Mouse (Mus musculus) embryonic facial prominence, embryonic 15.5 days (tissue): ENCODE data around the gene Pik3r5. TPM values are rescaled to one million over a fixed set of nuclear protein-coding genes. Genes with fewer than 3 reads are reported as not detected.

ENCODE experiments used
- ATAC-seq: fragments of 200-750 bp; cut with Nextera tagmentation; 2 replicates; pipeline ENCODE4 v1.8.0; 2017; ENCODE audit warnings: low read depth, moderate TSS enrichment; ENCODE audit not compliant: insufficient number of reproducible peaks, low FRiP score, low TSS enrichment
- H3K27ac ChIP-seq: fragments of 300-500 bp; sonication (generic); replicated peaks from 2 replicates; pipeline ENCODE4 v1.5.1; 2015; ENCODE audit warnings: mild to moderate bottlenecking, inconsistent platforms
- H3K27me3 ChIP-seq: fragments of 300-500 bp; sonication (generic); 2 replicates; pipeline ENCODE4 v1.6.1; 2015; ENCODE audit warnings: inconsistent platforms
- H3K36me3 ChIP-seq: fragments of 300-500 bp; sonication (generic); 2 replicates; pipeline ENCODE4 v1.6.1; 2015; ENCODE audit warnings: mild to moderate bottlenecking, inconsistent platforms
- H3K4me1 ChIP-seq: fragments of 300-500 bp; sonication (generic); 2 replicates; pipeline ENCODE4 v1.6.1; 2015; ENCODE audit warnings: inconsistent platforms
- H3K4me2 ChIP-seq: fragments of 300-500 bp; sonication (generic); replicated peaks from 2 replicates; pipeline ENCODE4 v1.6.1; 2015; ENCODE audit warnings: mild to moderate bottlenecking, inconsistent platforms
- H3K4me3 ChIP-seq: fragments of 300-500 bp; sonication (generic); replicated peaks from 2 replicates; pipeline ENCODE4 v1.5.1; 2015; ENCODE audit warnings: mild to moderate bottlenecking, inconsistent platforms
- H3K9ac ChIP-seq: fragments of 300-500 bp; sonication (generic); 2 replicates; pipeline ENCODE4 v1.6.1; 2015; ENCODE audit warnings: inconsistent platforms
- H3K9me3 ChIP-seq: fragments of 300-500 bp; sonication (generic); replicated peaks from 2 replicates; pipeline ENCODE4 v1.6.1; 2016; ENCODE audit warnings: inconsistent platforms
- WGBS: fragments of 180-500 bp; shearing (Covaris S2); methylation state at CpG from one replicate; pipeline ENCODE4 v1.1.7; 2015; 5-methylcytosine and 5-hydroxymethylcytosine counted together
- polyA plus RNA-seq: library from polyadenylated mRNA; unstranded; fragments of >200 nt; fragmentation: Nextera tagmentation; extraction: Ambion mirVana; gene quantifications from 2 replicates; pipeline ENCODE4 v1.2.1, GENCODE M21; 2015

Pik3r5 gene
- polyA plus RNA-seq, 1 experiment from 2014 or later, result 1.0 TPM

- no peak overlapping the region for H3K4me2 ChIP-seq
- no peak overlapping the region for H3K27ac ChIP-seq
- 91% methylated on average over 2 of the region's 2 CpGs for WGBS
- H3K9me3 ChIP-seq, result no peaks in the 10 kb centered on the region
- no peak for ATAC-seq
- no peak overlapping the region for H3K9ac ChIP-seq
- peaks cover 20% of the 10 kb centered on the region for H3K4me1 ChIP-seq
- H3K4me3 ChIP-seq, result no peak overlapping the region
- peaks cover 9% of the 10 kb centered on the region for H3K27me3 ChIP-seq
- no peaks in the 10 kb centered on the region for H3K36me3 ChIP-seq
Observed at GRCm38 (mm10) chr11:68434697-68435096, 2.8 kb downstream of the Pik3r5 start.

DNA sequence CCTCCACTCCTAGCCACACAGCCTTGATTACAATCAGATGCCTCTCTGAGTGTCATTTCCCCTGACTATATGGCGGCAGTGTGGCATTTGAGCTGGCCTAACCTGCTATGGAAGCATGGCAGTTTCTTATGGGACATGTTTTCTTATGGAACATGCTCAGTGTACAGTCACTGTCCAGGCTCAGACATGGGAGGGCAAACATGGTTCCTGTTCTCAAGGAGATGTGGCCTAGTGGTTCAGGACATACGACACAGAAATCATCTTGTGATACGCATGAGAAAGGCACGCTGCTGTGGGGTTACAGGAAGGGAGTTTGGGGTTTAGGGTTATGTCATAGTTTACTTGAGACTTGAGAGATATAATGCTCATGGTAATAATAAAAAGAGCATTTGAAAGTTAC lies 3.7 kb downstream of the Pik3r5 start:
- Histone ChIP-seq H3K9me3 (no peaks in the 10 kb centered on the region), H3K4me2 (no peak overlapping the region), H3K27ac (no peak overlapping the region), H3K4me3 (no peak overlapping the region), H3K36me3 (no peaks in the 10 kb centered on the region), H3K9ac (no peak overlapping the region), H3K4me1 (peaks cover 20% of the 10 kb centered on the region), H3K27me3 (peaks cover 7% of the 10 kb centered on the region)
- 85% methylated on average over 4 of the region's 4 CpGs for WGBS
- no peak for ATAC-seq

GRCm38 (mm10) chr11:68436376-68436775 lies 4.5 kb downstream of the Pik3r5 start:
- Histone ChIP-seq H3K4me2 (no peak overlapping the region), H3K27ac (no peak overlapping the region), H3K9ac (no peak overlapping the region), H3K9me3 (no peaks in the 10 kb centered on the region), H3K4me1 (peaks cover 12% of the 10 kb centered on the region), H3K4me3 (no peak overlapping the region), H3K36me3 (no peaks in the 10 kb centered on the region), H3K27me3 (peaks cover 4% of the 10 kb centered on the region)
- 83% methylated on average over 5 of the region's 5 CpGs for WGBS
- no peak for ATAC-seq

- Histone ChIP-seq H3K36me3 (no peaks in the 10 kb centered on the region), H3K9me3 (no peaks in the 10 kb centered on the region), H3K27me3 (no peaks in the 10 kb centered on the region), H3K27ac (no peak overlapping the region), H3K4me2 (no peak overlapping the region), H3K4me3 (no peak overlapping the region), H3K9ac (no peak overlapping the region), H3K4me1 (no peaks in the 10 kb centered on the region)
- ATAC-seq, result no peak
- 75% methylated on average over 9 of the region's 9 CpGs for WGBS
Observed at GRCm38 (mm10) chr11:68440100-68440499, 8.2 kb downstream of the Pik3r5 start.

GRCm38 (mm10) chr11:68440965-68441364 lies 9.0 kb downstream of the Pik3r5 start:
- H3K27me3 ChIP-seq, result no peaks in the 10 kb centered on the region
- WGBS, result 50% methylated on average over 5 of the region's 5 CpGs
- H3K4me1 ChIP-seq, result no peaks in the 10 kb centered on the region
- no peak for ATAC-seq
- no peak overlapping the region for H3K4me3 ChIP-seq
- H3K4me2 ChIP-seq, result no peak overlapping the region
- H3K9me3 ChIP-seq, result no peaks in the 10 kb centered on the region
- H3K9ac ChIP-seq, result no peak overlapping the region
- no peaks in the 10 kb centered on the region for H3K36me3 ChIP-seq
- H3K27ac ChIP-seq, result no peak overlapping the region

DNA sequence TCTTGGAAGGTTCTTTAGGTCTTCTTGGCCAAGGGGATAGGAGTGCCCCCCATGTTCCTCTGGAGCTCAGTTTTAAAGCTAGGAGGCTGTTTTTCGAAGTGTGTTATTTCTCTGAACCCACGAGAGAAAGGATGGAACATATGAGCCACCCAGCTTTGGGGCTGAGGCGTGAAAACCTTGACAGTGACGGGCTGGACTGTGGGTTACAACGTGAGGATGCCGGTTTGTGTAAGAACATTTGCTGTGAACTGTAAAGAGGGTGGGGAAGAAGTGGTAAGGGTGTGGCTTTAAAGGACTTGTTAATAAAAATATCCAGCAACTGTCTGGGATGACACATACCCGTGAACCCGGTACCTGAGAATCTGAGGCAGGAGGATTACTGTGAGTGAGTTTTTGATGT lies 10.4 kb downstream of the Pik3r5 start:
- H3K27ac ChIP-seq, result no peak overlapping the region
- no peak overlapping the region for H3K4me3 ChIP-seq
- H3K4me1 ChIP-seq, result no peaks in the 10 kb centered on the region
- H3K9ac ChIP-seq, result no peak overlapping the region
- H3K4me2 ChIP-seq, result no peak overlapping the region
- WGBS, result 75% methylated on average over 8 of the region's 8 CpGs
- H3K27me3 ChIP-seq, result no peaks in the 10 kb centered on the region
- no peaks in the 10 kb centered on the region for H3K36me3 ChIP-seq
- no peaks in the 10 kb centered on the region for H3K9me3 ChIP-seq
- ATAC-seq, result no peak

DNA sequence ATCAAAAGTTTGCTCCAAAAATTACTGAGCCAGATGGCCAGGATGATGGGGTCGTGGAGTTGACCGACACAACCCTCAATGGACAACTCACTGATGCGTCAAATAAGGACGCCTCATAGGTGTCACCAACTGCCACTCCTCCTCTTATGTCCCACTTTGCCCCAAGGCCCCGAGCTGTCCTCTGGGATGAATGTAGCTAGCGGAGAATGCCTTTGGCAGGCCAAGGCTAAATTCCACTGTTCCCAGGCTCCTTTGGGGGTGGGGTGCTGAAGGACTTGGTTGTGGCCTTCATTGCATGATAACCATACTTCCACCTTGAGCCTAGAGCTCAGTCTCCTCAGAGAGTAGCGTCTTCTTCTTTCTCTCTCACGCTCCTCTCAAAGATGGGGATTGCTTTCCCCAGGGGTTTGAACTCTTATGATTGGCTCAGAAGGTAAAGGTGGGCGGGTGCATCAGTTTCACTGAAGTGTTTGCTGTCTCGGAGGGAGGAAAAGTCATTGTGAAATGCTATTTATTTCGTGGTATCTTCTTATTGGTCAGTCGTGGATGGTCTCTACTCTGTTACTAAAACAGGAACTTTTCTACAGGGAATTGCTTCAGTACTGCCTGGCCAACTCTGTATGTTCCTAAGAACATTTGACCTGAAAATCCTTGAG lies 11.2 kb downstream of the Pik3r5 start:
- ATAC-seq, result no peak
- no peak overlapping the region for H3K4me2 ChIP-seq

DNA sequence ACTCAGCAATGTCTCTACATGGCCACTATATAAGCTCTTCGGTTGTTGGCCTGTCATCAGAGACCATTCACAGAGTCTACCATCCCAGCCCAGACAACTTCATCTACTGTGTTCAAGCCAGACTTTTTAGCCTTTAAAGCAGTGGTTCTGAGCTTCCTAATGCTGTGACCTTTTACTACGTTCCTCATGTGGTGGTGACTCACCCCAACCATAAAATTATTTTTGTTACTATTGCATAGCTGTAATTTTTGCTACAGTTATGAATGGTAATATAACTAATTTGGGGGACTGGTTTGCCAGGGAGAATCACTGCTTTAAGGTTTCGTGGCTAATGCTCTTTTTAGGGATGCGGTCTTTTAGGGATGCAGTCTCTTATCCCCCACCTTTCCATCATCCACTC lies 14.0 kb downstream of the Pik3r5 start:
- Histone ChIP-seq H3K4me2 (no peak overlapping the region), H3K27me3 (no peaks in the 10 kb centered on the region), H3K9me3 (no peaks in the 10 kb centered on the region), H3K4me1 (peaks cover 3% of the 10 kb centered on the region; the same call in 1 of the 2 replicates), H3K4me3 (no peak overlapping the region), H3K27ac (no peak overlapping the region), H3K36me3 (no peaks in the 10 kb centered on the region), H3K9ac (no peak overlapping the region)
- 78% methylated on average over 4 of the region's 4 CpGs for WGBS
- no peak for ATAC-seq

More for the DNA sequence above, 11.2 kb downstream of the Pik3r5 start:
- no peak overlapping the region for H3K9ac ChIP-seq
- H3K27me3 ChIP-seq, result no peaks in the 10 kb centered on the region
- no peaks in the 10 kb centered on the region for H3K4me1 ChIP-seq
- H3K36me3 ChIP-seq, result no peaks in the 10 kb centered on the region
- no peak overlapping the region for H3K4me3 ChIP-seq
- H3K27ac ChIP-seq, result no peak overlapping the region
- 72% methylated on average over 12 of the region's 12 CpGs for WGBS
- no peaks in the 10 kb centered on the region for H3K9me3 ChIP-seq

DNA sequence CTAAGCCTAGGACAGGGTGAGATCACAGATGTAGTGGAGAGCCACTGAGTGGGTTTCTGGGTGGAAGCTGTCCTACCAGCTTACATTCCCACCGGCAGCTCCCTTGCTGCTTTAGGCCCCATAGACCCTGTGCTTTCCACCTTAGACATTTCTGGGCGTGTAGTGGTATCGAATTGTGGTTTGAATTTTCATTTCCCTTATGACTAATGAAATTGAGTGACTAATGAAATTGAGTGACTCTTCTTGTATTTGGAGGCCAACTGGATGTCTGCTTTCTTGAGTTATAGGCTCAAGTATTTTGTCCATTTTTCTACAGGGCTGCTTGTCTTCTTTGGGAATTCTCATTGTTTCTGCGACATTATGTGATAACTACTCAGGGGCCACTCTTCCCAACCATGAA lies 14.6 kb downstream of the Pik3r5 start:
- peaks cover 9% of the 10 kb centered on the region; the same call in 1 of the 2 replicates for H3K4me1 ChIP-seq
- no peak overlapping the region for H3K4me2 ChIP-seq
- H3K27ac ChIP-seq, result no peak overlapping the region
- H3K36me3 ChIP-seq, result no peaks in the 10 kb centered on the region
- no peaks in the 10 kb centered on the region for H3K27me3 ChIP-seq
- 92% methylated on average over 4 of the region's 4 CpGs for WGBS
- ATAC-seq, result no peak
- no peaks in the 10 kb centered on the region for H3K9me3 ChIP-seq
- no peak overlapping the region for H3K9ac ChIP-seq
- H3K4me3 ChIP-seq, result no peak overlapping the region

DNA sequence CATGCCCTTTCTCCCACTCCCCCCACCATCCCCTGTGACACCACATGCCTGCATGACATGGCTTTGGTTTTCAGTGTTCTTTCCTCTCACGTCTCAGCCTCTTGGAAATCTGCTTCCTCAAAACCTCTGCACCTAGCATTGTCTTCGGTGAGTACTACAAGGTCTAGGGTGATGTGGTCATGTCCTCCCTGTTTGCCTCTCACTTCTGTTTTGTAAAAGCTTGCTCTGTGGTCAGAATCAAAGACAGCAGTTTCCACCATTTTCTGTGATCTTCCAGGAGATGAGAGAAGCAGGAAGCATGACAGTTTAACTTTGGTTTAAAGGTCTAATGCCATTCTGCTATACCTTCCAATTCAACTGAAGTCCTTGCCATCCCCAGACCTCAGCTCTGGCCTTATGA lies 15.3 kb downstream of the Pik3r5 start:
- no peak for ATAC-seq
- Histone ChIP-seq H3K4me1 (peaks cover 9% of the 10 kb centered on the region; the same call in 1 of the 2 replicates), H3K27me3 (no peaks in the 10 kb centered on the region), H3K27ac (no peak overlapping the region), H3K9me3 (no peaks in the 10 kb centered on the region), H3K9ac (no peak overlapping the region), H3K36me3 (no peaks in the 10 kb centered on the region), H3K4me2 (no peak overlapping the region), H3K4me3 (no peak overlapping the region)
- WGBS, result 83% methylated on average over 2 of the region's 2 CpGs

- no peak overlapping the region for H3K9ac ChIP-seq
- 75% methylated on average over 7 of the region's 7 CpGs for WGBS
- H3K27ac ChIP-seq, result no peak overlapping the region
- no peak overlapping the region for H3K4me3 ChIP-seq
- H3K4me1 ChIP-seq, result peaks cover 9% of the 10 kb centered on the region; the same call in 1 of the 2 replicates
- H3K27me3 ChIP-seq, result no peaks in the 10 kb centered on the region
- H3K9me3 ChIP-seq, result no peaks in the 10 kb centered on the region
- H3K4me2 ChIP-seq, result no peak overlapping the region
- H3K36me3 ChIP-seq, result no peaks in the 10 kb centered on the region
- no peak for ATAC-seq
Observed at GRCm38 (mm10) chr11:68448356-68448755, 16.4 kb downstream of the Pik3r5 start.

GRCm38 (mm10) chr11:68451282-68451735 lies 19.4 kb downstream of the Pik3r5 start:
- Histone ChIP-seq H3K27me3 (no peaks in the 10 kb centered on the region), H3K36me3 (no peaks in the 10 kb centered on the region), H3K4me1 (peaks cover 9% of the 10 kb centered on the region; the same call in 1 of the 2 replicates), H3K9ac (no peak overlapping the region), H3K4me2 (no peak overlapping the region), H3K4me3 (no peak overlapping the region), H3K27ac (no peak overlapping the region), H3K9me3 (no peaks in the 10 kb centered on the region)
- WGBS, result 24% methylated on average over 10 of the region's 10 CpGs
- ATAC-seq, result peak; percentile 60; the same call in 1 of the 2 replicates
